Mouse (Mus musculus) lung, embryonic 16.5 days (tissue): Measurements from ENCODE around the gene Ruvbl1. TPM values are rescaled to one million over a fixed set of nuclear protein-coding genes. Genes with fewer than 3 reads are reported as not detected.

ENCODE experiments used
- ATAC-seq: fragments of 200-750 bp; cut with Nextera tagmentation; 2 replicates; pipeline ENCODE4 v1.8.0; 2017; ENCODE audit warnings: low read depth, mild to moderate bottlenecking, moderate library complexity
- H3K27ac ChIP-seq: fragments of 300-500 bp; sonication (generic); 2 replicates; pipeline ENCODE4 v1.5.1; 2014; ENCODE audit warnings: mild to moderate bottlenecking, control low read depth, low read length
- H3K27me3 ChIP-seq: fragments of 300-500 bp; sonication (generic); 2 replicates; pipeline ENCODE4 v1.6.1; 2014; ENCODE audit warnings: low read depth, low read length, mixed read lengths; ENCODE audit not compliant: control insufficient read depth, insufficient read depth
- H3K36me3 ChIP-seq: fragments of 300-500 bp; sonication (generic); 2 replicates; pipeline ENCODE4 v1.6.1; 2014; ENCODE audit warnings: low read length; ENCODE audit not compliant: control insufficient read depth, insufficient read depth
- H3K4me1 ChIP-seq: fragments of 300-500 bp; sonication (generic); replicated peaks from 2 replicates; pipeline ENCODE4 v1.6.1; 2014; ENCODE audit warnings: low read length, mixed read lengths; ENCODE audit not compliant: control insufficient read depth, insufficient read depth
- H3K4me2 ChIP-seq: fragments of 300-500 bp; sonication (generic); 2 replicates; pipeline ENCODE4 v1.6.1; 2014; ENCODE audit warnings: low read depth, low read length, control low read depth
- H3K4me3 ChIP-seq: fragments of 300-500 bp; sonication (generic); 2 replicates; pipeline ENCODE4 v1.5.1; 2014; ENCODE audit warnings: mild to moderate bottlenecking, low read length, control low read depth
- H3K9ac ChIP-seq: fragments of 300-500 bp; sonication (generic); 2 replicates; pipeline ENCODE4 v1.6.1; 2014; ENCODE audit warnings: low read length, control low read depth
- H3K9me3 ChIP-seq: fragments of 300-500 bp; sonication (generic); 2 replicates; pipeline ENCODE4 v1.6.1; 2016; ENCODE audit warnings: low read length; ENCODE audit not compliant: control insufficient read depth
- WGBS: fragments of 180-500 bp; shearing (Covaris S2); extraction: QIAGEN DNeasy Blood & Tissue Kit; methylation state at CpG from one replicate; pipeline ENCODE4 v1.1.7; 2014; 5-methylcytosine and 5-hydroxymethylcytosine counted together
- polyA plus RNA-seq: library from polyadenylated mRNA; unstranded; fragments of >200 nt; fragmentation: Nextera tagmentation; extraction: Ambion mirVana; gene quantifications from 2 replicates; pipeline ENCODE4 v1.2.1, GENCODE M21; 2015

The Ruvbl1 gene
- polyA plus RNA-seq: 123 and 127 TPM in 2 replicates

- H3K4me3 ChIP-seq: peak within 1 kb of the TSS; percentile 77
- peak; percentile 100 for ATAC-seq
- under 1% methylated on average over 37 of the region's 42 CpGs for WGBS
- no peaks in the 10 kb centered on the region for H3K27me3 ChIP-seq
- H3K4me1 ChIP-seq: peaks cover 10% of the 10 kb centered on the region
- no peak within 1 kb of the TSS for H3K27ac ChIP-seq
- H3K4me2 ChIP-seq: peak within 1 kb of the TSS; percentile 74
- peak within 1 kb of the TSS; percentile 83 for H3K9ac ChIP-seq
- H3K9me3 ChIP-seq: no peaks in the 10 kb centered on the region
- H3K36me3 ChIP-seq: peaks cover 10% of the 10 kb centered on the region
Observed at GRCm38 (mm10) chr6:88465181-88465920, at the start of gene Ruvbl1. Gene Ruvbl1 (plus strand): TSS chr6:88465409.

DNA sequence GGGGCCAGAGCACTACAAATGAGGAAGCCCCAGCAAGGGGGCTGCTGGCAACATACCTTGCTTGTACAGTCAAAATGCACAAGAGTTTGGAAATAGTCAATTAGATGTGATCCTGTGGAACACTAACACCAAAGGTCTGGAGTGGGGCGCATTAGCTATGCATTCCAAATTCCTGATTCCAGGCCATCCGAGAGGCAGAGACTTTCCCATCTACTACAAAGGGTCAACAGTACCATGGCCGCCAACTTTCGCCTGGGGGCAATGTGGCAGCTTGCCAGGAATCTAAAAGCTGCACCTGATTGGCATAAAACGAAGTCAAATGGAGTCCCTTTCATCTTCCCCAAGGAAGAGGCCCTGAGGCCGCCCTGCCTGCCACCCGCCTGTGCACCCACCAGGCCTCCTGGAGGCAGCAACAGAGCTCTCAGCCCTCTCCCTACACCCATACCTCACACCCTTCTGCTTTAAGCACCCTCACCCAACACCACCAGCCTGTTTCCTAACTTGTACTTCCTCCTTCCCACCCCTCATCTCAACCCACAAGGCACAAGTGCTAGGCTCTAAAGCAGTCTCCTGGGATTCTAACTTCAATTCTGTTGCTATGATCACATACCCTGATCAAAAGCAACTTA lies 49.0 kb upstream of the Ruvbl1 start:
- ATAC-seq: peak; percentile 62
- H3K27ac ChIP-seq: no peak overlapping the region
- H3K9ac ChIP-seq: no peak overlapping the region
- H3K4me2 ChIP-seq: no peak overlapping the region
- H3K4me1 ChIP-seq: peaks cover 9% of the 10 kb centered on the region
- no peaks in the 10 kb centered on the region for H3K27me3 ChIP-seq
- H3K9me3 ChIP-seq: no peaks in the 10 kb centered on the region
- H3K4me3 ChIP-seq: no peak overlapping the region
- whole genome bisulfite sequencing: 70% methylated on average over 7 of the region's 7 CpGs
- no peaks in the 10 kb centered on the region for H3K36me3 ChIP-seq

DNA sequence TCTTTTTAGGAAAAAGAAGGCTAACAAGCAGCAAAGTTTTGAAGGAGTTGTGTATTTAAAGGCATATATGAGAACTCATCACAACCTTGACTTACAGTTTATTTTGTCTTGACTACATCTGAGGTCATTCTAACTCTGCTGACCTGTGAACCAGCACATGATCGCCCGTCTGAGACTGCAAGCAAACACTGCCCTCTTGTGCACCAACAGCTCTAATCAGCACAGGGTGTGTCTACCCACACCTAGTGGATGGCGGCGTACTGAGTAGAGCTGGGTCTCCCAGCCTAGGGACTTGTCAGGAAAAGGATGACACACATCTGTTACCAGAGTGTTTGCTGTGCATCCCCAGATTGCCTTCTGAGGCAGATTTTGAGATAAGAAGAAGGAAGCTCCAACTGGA lies 34.0 kb upstream of the Ruvbl1 start:
- ATAC-seq: peak; percentile 70; the same call in 1 of the 2 replicates
- no peaks in the 10 kb centered on the region for H3K27me3 ChIP-seq
- no peak overlapping the region for H3K4me3 ChIP-seq
- no peaks in the 10 kb centered on the region for H3K36me3 ChIP-seq
- H3K4me1 ChIP-seq: peaks cover 3% of the 10 kb centered on the region; the same call in 1 of the 2 replicates
- no peak overlapping the region for H3K27ac ChIP-seq
- H3K9ac ChIP-seq: no peak overlapping the region
- 20% methylated on average over 4 of the region's 4 CpGs for WGBS
- no peaks in the 10 kb centered on the region for H3K9me3 ChIP-seq
- H3K4me2 ChIP-seq: no peak overlapping the region

DNA sequence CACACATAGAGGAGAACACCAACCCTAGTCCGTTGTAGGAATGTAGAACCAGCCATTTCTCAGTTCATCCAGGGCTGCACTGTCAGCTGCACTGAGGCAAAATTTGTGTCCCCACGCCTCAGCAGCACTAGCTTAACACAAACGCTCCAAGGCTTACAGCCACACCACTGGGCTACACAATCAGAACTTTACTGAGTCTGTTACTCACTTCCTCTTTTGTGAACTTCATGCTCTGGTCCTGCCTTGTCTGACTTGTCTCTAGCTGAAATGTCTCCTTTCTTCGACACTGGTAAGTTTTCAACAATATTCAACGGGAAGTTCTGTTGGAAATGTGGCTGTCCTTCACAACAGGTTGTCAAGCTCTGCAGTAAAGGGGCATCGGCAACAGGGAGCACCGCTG lies 29.6 kb upstream of the Ruvbl1 start:
- ATAC-seq: no peak
- Histone ChIP-seq H3K4me2 (no peak overlapping the region), H3K4me1 (no peaks in the 10 kb centered on the region), H3K36me3 (no peaks in the 10 kb centered on the region), H3K9ac (no peak overlapping the region), H3K27ac (no peak overlapping the region), H3K4me3 (no peak overlapping the region), H3K27me3 (no peaks in the 10 kb centered on the region), H3K9me3 (no peaks in the 10 kb centered on the region)
- WGBS: 89% methylated on average over 7 of the region's 7 CpGs

GRCm38 (mm10) chr6:88439056-88439455 lies 26.2 kb upstream of the Ruvbl1 start:
- WGBS: 71% methylated on average over 4 of the region's 4 CpGs
- H3K4me3 ChIP-seq: no peak overlapping the region

DNA sequence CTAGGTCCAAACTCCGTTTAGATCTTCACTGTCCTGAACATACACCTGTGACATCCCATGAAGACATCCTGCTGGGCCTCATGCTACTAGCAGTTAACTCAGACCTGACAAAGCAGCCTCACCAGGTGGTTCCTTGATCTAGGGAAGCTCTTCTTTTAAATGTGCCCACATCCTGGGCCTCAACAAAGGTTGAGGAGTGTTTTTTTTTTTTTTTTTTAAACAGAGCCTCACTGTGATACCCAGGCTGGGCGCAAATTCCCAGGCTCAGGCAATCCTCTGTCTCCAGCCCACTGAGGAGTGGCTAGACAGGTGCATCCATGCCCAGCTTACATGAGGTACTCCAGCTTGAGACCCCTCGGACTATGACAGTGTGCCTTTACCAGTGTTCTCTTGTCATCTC lies 22.7 kb upstream of the Ruvbl1 start:
- no peak overlapping the region for H3K27ac ChIP-seq
- H3K4me1 ChIP-seq: peaks cover 4% of the 10 kb centered on the region; the same call in 1 of the 2 replicates
- no peak overlapping the region for H3K4me2 ChIP-seq
- H3K36me3 ChIP-seq: no peaks in the 10 kb centered on the region
- 79% methylated on average over 3 of the region's 3 CpGs for WGBS
- no peak overlapping the region for H3K9ac ChIP-seq
- no peak for ATAC-seq
- no peaks in the 10 kb centered on the region for H3K9me3 ChIP-seq
- H3K27me3 ChIP-seq: no peaks in the 10 kb centered on the region
- H3K4me3 ChIP-seq: no peak overlapping the region

More at GRCm38 (mm10) chr6:88439056-88439455, 26.2 kb upstream of the Ruvbl1 start:
- H3K27me3 ChIP-seq: no peaks in the 10 kb centered on the region
- H3K36me3 ChIP-seq: no peaks in the 10 kb centered on the region
- no peak overlapping the region for H3K9ac ChIP-seq
- no peak for ATAC-seq
- H3K27ac ChIP-seq: no peak overlapping the region
- H3K9me3 ChIP-seq: no peaks in the 10 kb centered on the region
- no peak overlapping the region for H3K4me2 ChIP-seq
- no peaks in the 10 kb centered on the region for H3K4me1 ChIP-seq

DNA sequence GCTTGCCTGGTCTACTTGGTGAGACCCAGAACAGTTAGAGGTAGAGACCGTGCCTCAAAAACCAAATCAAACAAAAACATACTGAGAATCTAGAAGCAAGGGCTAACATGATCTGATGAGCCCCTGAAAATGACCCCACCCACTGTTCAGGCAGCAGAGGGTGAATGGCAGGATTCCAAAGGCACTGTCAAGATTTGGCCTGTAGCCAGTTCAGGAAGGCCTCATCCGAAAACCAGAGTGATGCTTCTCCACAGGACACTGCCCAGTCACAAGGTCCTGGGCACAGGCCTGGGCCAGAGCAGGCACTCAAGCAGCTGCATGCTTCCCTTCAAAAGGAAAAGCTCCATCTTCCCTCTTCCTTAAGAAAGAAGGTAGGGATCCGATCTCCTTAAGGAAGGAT lies 21.8 kb upstream of the Ruvbl1 start:
- no peaks in the 10 kb centered on the region for H3K9me3 ChIP-seq
- peaks cover 4% of the 10 kb centered on the region; the same call in 1 of the 2 replicates for H3K4me1 ChIP-seq
- H3K4me2 ChIP-seq: no peak overlapping the region
- no peak overlapping the region for H3K9ac ChIP-seq
- ATAC-seq: no peak
- H3K27me3 ChIP-seq: no peaks in the 10 kb centered on the region
- 65% methylated on average over 3 of the region's 3 CpGs for WGBS
- no peak overlapping the region for H3K27ac ChIP-seq
- H3K4me3 ChIP-seq: no peak overlapping the region
- H3K36me3 ChIP-seq: no peaks in the 10 kb centered on the region

- Histone ChIP-seq H3K36me3 (no peaks in the 10 kb centered on the region), H3K27me3 (no peaks in the 10 kb centered on the region), H3K4me2 (no peak overlapping the region), H3K27ac (no peak overlapping the region), H3K9me3 (no peaks in the 10 kb centered on the region), H3K4me1 (peaks cover 4% of the 10 kb centered on the region; the same call in 1 of the 2 replicates), H3K4me3 (no peak overlapping the region), H3K9ac (no peak overlapping the region)
- no peak for ATAC-seq
- 66% methylated on average over 7 of the region's 7 CpGs for WGBS
Observed at GRCm38 (mm10) chr6:88444076-88444750, 21.0 kb upstream of the Ruvbl1 start.

GRCm38 (mm10) chr6:88445661-88446060 lies 19.5 kb upstream of the Ruvbl1 start:
- Histone ChIP-seq H3K27me3 (no peaks in the 10 kb centered on the region), H3K9me3 (no peaks in the 10 kb centered on the region), H3K9ac (peak overlapping the region; percentile 92), H3K4me2 (peak overlapping the region; percentile 79), H3K4me1 (peaks cover 4% of the 10 kb centered on the region; the same call in 1 of the 2 replicates), H3K4me3 (peak overlapping the region; percentile 87), H3K36me3 (no peaks in the 10 kb centered on the region), H3K27ac (no peak overlapping the region)
- ATAC-seq: no peak
- 7% methylated on average over 5 of the region's 5 CpGs for WGBS
